Mouse (Mus musculus): ENCODE measurements at regions not wholly inside any gene's neighbourhood (a gene's known extent, or its start where the extent isn't known, plus 50 kb on each side); places are given as distances from the start of the nearest gene placed in this dataset.
"Not testable (repeated sequence)": the region's sequence is repeated elsewhere in the genome, so short reads cannot be mapped to it uniquely, and the experiment has no call there.

- DNase-seq: peak; percentile 58
Measured at GRCm38 (mm10) chr12:5956141-5956540, 580.7 kb upstream of the Klhl29 start.

- DNase-seq: no peak
Measured at GRCm38 (mm10) chr12:5955564-5955963, 580.1 kb upstream of the Klhl29 start.

GRCm38 (mm10) chr12:5943346-5943925 lies 568.0 kb upstream of the Klhl29 start:
- peak; percentile 7 for DNase-seq

- DNase-seq: peak; percentile 4
Measured at GRCm38 (mm10) chr12:5921262-5921661, 545.8 kb upstream of the Klhl29 start.

GRCm38 (mm10) chr12:5918030-5918429 lies 542.5 kb upstream of the Klhl29 start:
- DNase-seq: no peak

- DNase-seq: peak; percentile 4
Measured at GRCm38 (mm10) chr12:5906251-5906650, 530.8 kb upstream of the Klhl29 start.

- not testable (repeated sequence) for DNase-seq
Measured at GRCm38 (mm10) chr12:5891786-5892185, 516.3 kb upstream of the Klhl29 start.

GRCm38 (mm10) chr12:5866701-5867100 lies 491.2 kb upstream of the Klhl29 start:
- no peak for DNase-seq

GRCm38 (mm10) chr12:5859795-5860194 lies 484.3 kb upstream of the Klhl29 start:
- DNase-seq: no peak

GRCm38 (mm10) chr12:5856421-5856820 lies 480.9 kb upstream of the Klhl29 start:
- DNase-seq: no peak

GRCm38 (mm10) chr12:5810427-5810826 lies 434.9 kb upstream of the Klhl29 start:
- DNase-seq: no peak

- DNase-seq: no peak
Measured at GRCm38 (mm10) chr12:5810009-5810408, 434.5 kb upstream of the Klhl29 start.

- DNase-seq: no peak
Measured at GRCm38 (mm10) chr12:5807996-5808886, 432.8 kb upstream of the Klhl29 start.

- peak; percentile 16 for DNase-seq
Measured at GRCm38 (mm10) chr12:5805731-5806130, 430.2 kb upstream of the Klhl29 start.

- DNase-seq: peak; percentile 89
Measured at GRCm38 (mm10) chr12:5793051-5793450, 417.6 kb upstream of the Klhl29 start.

- no peak for DNase-seq
Measured at GRCm38 (mm10) chr12:5787074-5787813, 411.8 kb upstream of the Klhl29 start.

- no peak for DNase-seq
Measured at GRCm38 (mm10) chr12:5781276-5781675, 405.8 kb upstream of the Klhl29 start.

GRCm38 (mm10) chr12:5777556-5777955 lies 402.1 kb upstream of the Klhl29 start:
- DNase-seq: no peak

- DNase-seq: no peak
Measured at GRCm38 (mm10) chr12:5771399-5771978, 396.0 kb upstream of the Klhl29 start.

- DNase-seq: no peak
Measured at GRCm38 (mm10) chr12:5770531-5770930, 395.0 kb upstream of the Klhl29 start.

- no peak for DNase-seq
Measured at GRCm38 (mm10) chr12:5764445-5765170, 389.1 kb upstream of the Klhl29 start.

GRCm38 (mm10) chr12:5764026-5764425 lies 388.5 kb upstream of the Klhl29 start:
- no peak for DNase-seq

All from adrenal gland, adult 2 months (tissue).